Mouse (Mus musculus) kidney, embryonic 15.5 days (tissue): ENCODE measurements around the gene Lrmda. TPM values are rescaled to one million over a fixed set of nuclear protein-coding genes. Genes with fewer than 3 reads are reported as not detected.

Experiments
- ATAC-seq: fragments of 200-750 bp; cut with Nextera tagmentation; replicated peaks from 2 replicates; pipeline ENCODE4 v1.8.0; 2017; ENCODE audit warnings: moderate TSS enrichment; ENCODE audit not compliant: low FRiP score
- H3K27ac ChIP-seq: fragments of 300-500 bp; sonication (generic); 2 replicates; pipeline ENCODE4 v1.5.1; 2015; ENCODE audit warnings: mild to moderate bottlenecking, inconsistent platforms
- H3K27me3 ChIP-seq: fragments of 300-500 bp; sonication (generic); 2 replicates; pipeline ENCODE4 v1.6.1; 2015; ENCODE audit warnings: inconsistent platforms
- H3K36me3 ChIP-seq: fragments of 300-500 bp; sonication (generic); 2 replicates; pipeline ENCODE4 v1.6.1; 2015; ENCODE audit warnings: inconsistent platforms
- H3K4me1 ChIP-seq: fragments of 300-500 bp; sonication (generic); 2 replicates; pipeline ENCODE4 v1.6.1; 2015; ENCODE audit warnings: inconsistent platforms
- H3K4me2 ChIP-seq: fragments of 300-500 bp; sonication (generic); 2 replicates; pipeline ENCODE4 v1.6.1; 2015; ENCODE audit warnings: moderate library complexity, mild to moderate bottlenecking, inconsistent platforms
- H3K4me3 ChIP-seq: fragments of 300-500 bp; sonication (generic); replicated peaks from 2 replicates; pipeline ENCODE4 v1.5.1; 2015; ENCODE audit warnings: mild to moderate bottlenecking, inconsistent platforms
- H3K9ac ChIP-seq: fragments of 300-500 bp; sonication (generic); 2 replicates; pipeline ENCODE4 v1.6.1; 2015; ENCODE audit warnings: mild to moderate bottlenecking, inconsistent platforms
- H3K9me3 ChIP-seq: fragments of 300-500 bp; sonication (generic); replicated peaks from 2 replicates; pipeline ENCODE4 v1.6.1; 2016; ENCODE audit warnings: inconsistent platforms
- WGBS: fragments of 180-500 bp; shearing (Covaris S2); methylation state at CpG from one replicate; pipeline ENCODE4 v1.1.7; 2015; ENCODE audit warnings: mixed read lengths; 5-methylcytosine and 5-hydroxymethylcytosine counted together
- polyA plus RNA-seq: library from polyadenylated mRNA; unstranded; fragments of >200 nt; fragmentation: Nextera tagmentation; extraction: Ambion mirVana; gene quantifications from 2 replicates; pipeline ENCODE4 v1.2.1, GENCODE M21; 2015

Lrmda gene
- polyA plus RNA-seq, 1 experiment from 2014 or later: 1.1 TPM

GRCm38 (mm10) chr14:22367615-22368014 is 348.1 kb downstream of the Lrmda start:
- no peak overlapping the region for H3K4me2 ChIP-seq
- H3K27me3 ChIP-seq: peaks cover 31% of the 10 kb centered on the region
- H3K36me3 ChIP-seq: no peaks in the 10 kb centered on the region
- H3K9me3 ChIP-seq: no peaks in the 10 kb centered on the region
- no peak overlapping the region for H3K9ac ChIP-seq
- H3K4me3 ChIP-seq: no peak overlapping the region
- peaks cover 9% of the 10 kb centered on the region; the same call in 1 of the 2 replicates for H3K4me1 ChIP-seq
- 94% methylated on average over 4 of the region's 4 CpGs for WGBS
- no peak overlapping the region for H3K27ac ChIP-seq
- ATAC-seq: no peak

- Histone ChIP-seq H3K9ac (no peak overlapping the region), H3K4me3 (no peak overlapping the region), H3K36me3 (no peaks in the 10 kb centered on the region), H3K4me1 (peaks cover 7% of the 10 kb centered on the region; the same call in 1 of the 2 replicates), H3K9me3 (no peaks in the 10 kb centered on the region), H3K4me2 (no peak overlapping the region), H3K27me3 (peaks cover 17% of the 10 kb centered on the region), H3K27ac (no peak overlapping the region)
- ATAC-seq: no peak
- whole genome bisulfite sequencing: 31% methylated on average over 8 of the region's 8 CpGs
Observed at GRCm38 (mm10) chr14:22371136-22371535, 351.6 kb downstream of the Lrmda start.

DNA sequence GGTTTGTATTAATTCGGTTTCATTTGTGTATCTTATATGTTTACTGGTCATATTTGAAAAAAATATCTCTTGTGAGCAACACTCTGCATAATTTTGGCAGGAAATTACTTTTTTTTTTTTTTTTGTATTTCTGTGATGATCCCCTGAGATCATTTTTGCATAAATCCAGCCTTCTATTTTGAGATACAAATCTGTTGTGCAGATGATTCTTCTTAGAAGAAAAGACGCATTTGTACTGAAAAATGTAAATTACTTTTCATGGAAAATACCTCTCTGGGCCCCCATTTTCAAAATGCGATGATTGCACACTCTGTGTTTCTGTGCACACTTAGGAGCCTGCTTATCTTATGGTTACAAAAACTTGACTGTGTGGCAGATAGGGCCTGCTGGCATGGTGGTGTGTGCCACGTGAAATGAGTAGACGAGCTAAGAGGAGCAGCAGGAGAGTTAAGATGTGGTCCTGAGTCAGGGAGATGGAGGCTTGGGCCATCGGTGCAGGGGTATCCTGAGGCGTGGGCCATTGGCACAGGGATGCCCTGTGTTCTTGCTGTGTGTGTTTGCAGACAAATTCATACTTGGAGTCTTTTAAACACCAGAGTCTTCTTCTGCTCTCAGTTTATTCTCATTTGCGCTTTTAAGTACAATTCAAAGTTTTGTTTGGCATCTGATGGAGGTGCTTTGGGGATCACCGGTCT is 353.3 kb downstream of the Lrmda start:
- Histone ChIP-seq H3K9ac (no peak overlapping the region), H3K4me3 (no peak overlapping the region), H3K27me3 (peaks cover 14% of the 10 kb centered on the region), H3K36me3 (no peaks in the 10 kb centered on the region), H3K9me3 (no peaks in the 10 kb centered on the region), H3K4me2 (no peak overlapping the region), H3K4me1 (peaks cover 7% of the 10 kb centered on the region; the same call in 1 of the 2 replicates), H3K27ac (no peak overlapping the region)
- whole genome bisulfite sequencing: 90% methylated on average over 9 of the region's 9 CpGs
- ATAC-seq: no peak

- Histone ChIP-seq H3K9me3 (no peaks in the 10 kb centered on the region), H3K27ac (no peak overlapping the region)
Observed at GRCm38 (mm10) chr14:22373361-22373745, 353.8 kb downstream of the Lrmda start.

DNA sequence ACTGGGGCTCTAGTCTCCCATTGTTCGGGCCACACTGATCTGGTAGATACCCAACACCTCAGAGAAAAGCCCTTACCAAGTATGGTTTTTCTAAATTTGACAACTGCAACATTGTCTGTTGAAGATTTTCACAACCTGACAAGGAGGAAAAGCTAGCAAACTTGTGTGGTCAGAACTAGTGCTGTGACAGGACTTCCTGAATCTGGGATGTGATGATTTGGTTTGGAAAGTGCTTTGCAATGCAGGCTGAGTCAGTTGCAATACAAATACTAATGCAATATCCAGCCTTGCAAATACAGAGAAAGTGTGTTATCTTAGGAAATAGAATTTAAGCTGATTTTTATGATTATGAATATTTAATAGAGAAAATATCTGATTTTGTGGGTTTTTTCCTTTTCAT is 357.6 kb downstream of the Lrmda start:
- Histone ChIP-seq H3K4me1 (peaks cover 4% of the 10 kb centered on the region; the same call in 1 of the 2 replicates), H3K36me3 (no peaks in the 10 kb centered on the region), H3K9ac (no peak overlapping the region), H3K9me3 (no peaks in the 10 kb centered on the region), H3K27ac (no peak overlapping the region), H3K4me3 (no peak overlapping the region), H3K27me3 (peaks cover 16% of the 10 kb centered on the region), H3K4me2 (no peak overlapping the region)
- WGBS: 91% methylated on average over 1 of the region's 1 CpGs
- no peak for ATAC-seq

More at GRCm38 (mm10) chr14:22373361-22373745, 353.8 kb downstream of the Lrmda start:
- H3K4me3 ChIP-seq: no peak overlapping the region
- ATAC-seq: no peak
- no peaks in the 10 kb centered on the region for H3K36me3 ChIP-seq
- H3K4me2 ChIP-seq: no peak overlapping the region
- H3K9ac ChIP-seq: no peak overlapping the region
- peaks cover 9% of the 10 kb centered on the region; the same call in 1 of the 2 replicates for H3K4me1 ChIP-seq
- WGBS: 78% methylated on average over 3 of the region's 3 CpGs
- H3K27me3 ChIP-seq: peaks cover 14% of the 10 kb centered on the region

GRCm38 (mm10) chr14:22382101-22382500 is 362.6 kb downstream of the Lrmda start:
- H3K36me3 ChIP-seq: no peaks in the 10 kb centered on the region
- H3K27ac ChIP-seq: no peak overlapping the region
- peaks cover 4% of the 10 kb centered on the region; the same call in 1 of the 2 replicates for H3K4me1 ChIP-seq
- peaks cover 16% of the 10 kb centered on the region; the same call in 1 of the 2 replicates for H3K27me3 ChIP-seq
- no peak overlapping the region for H3K9ac ChIP-seq
- H3K4me2 ChIP-seq: no peak overlapping the region
- ATAC-seq: no peak
- H3K9me3 ChIP-seq: no peaks in the 10 kb centered on the region
- WGBS: 57% methylated on average over 4 of the region's 4 CpGs
- no peak overlapping the region for H3K4me3 ChIP-seq

GRCm38 (mm10) chr14:22393616-22394015 is 374.1 kb downstream of the Lrmda start:
- H3K27ac ChIP-seq: no peak overlapping the region
- ATAC-seq: no peak
- no peaks in the 10 kb centered on the region for H3K9me3 ChIP-seq
- H3K27me3 ChIP-seq: peaks cover 11% of the 10 kb centered on the region
- H3K4me2 ChIP-seq: no peak overlapping the region
- no peaks in the 10 kb centered on the region for H3K36me3 ChIP-seq
- H3K9ac ChIP-seq: no peak overlapping the region
- no peak overlapping the region for H3K4me3 ChIP-seq
- 32% methylated on average over 10 of the region's 10 CpGs for WGBS
- peaks cover 7% of the 10 kb centered on the region; the same call in 1 of the 2 replicates for H3K4me1 ChIP-seq

GRCm38 (mm10) chr14:22402411-22402810 is 382.9 kb downstream of the Lrmda start:
- 29% methylated on average over 4 of the region's 4 CpGs for WGBS
- no peak overlapping the region for H3K27ac ChIP-seq
- peaks cover 8% of the 10 kb centered on the region for H3K4me1 ChIP-seq
- H3K9me3 ChIP-seq: no peaks in the 10 kb centered on the region
- no peak overlapping the region for H3K4me3 ChIP-seq
- no peak overlapping the region for H3K4me2 ChIP-seq
- peaks cover 21% of the 10 kb centered on the region for H3K27me3 ChIP-seq
- H3K9ac ChIP-seq: no peak overlapping the region
- no peak for ATAC-seq
- no peaks in the 10 kb centered on the region for H3K36me3 ChIP-seq

GRCm38 (mm10) chr14:22406623-22407022 is 387.1 kb downstream of the Lrmda start:
- Histone ChIP-seq H3K27me3 (peaks cover 33% of the 10 kb centered on the region), H3K4me1 (peaks cover 14% of the 10 kb centered on the region), H3K9me3 (no peaks in the 10 kb centered on the region), H3K36me3 (no peaks in the 10 kb centered on the region), H3K4me2 (no peak overlapping the region), H3K9ac (no peak overlapping the region), H3K27ac (no peak overlapping the region), H3K4me3 (no peak overlapping the region)
- WGBS: 76% methylated on average over 5 of the region's 5 CpGs
- no peak for ATAC-seq

GRCm38 (mm10) chr14:22410826-22411225 is 391.3 kb downstream of the Lrmda start:
- Histone ChIP-seq H3K4me2 (no peak overlapping the region), H3K36me3 (no peaks in the 10 kb centered on the region), H3K27ac (no peak overlapping the region), H3K27me3 (peaks cover 42% of the 10 kb centered on the region), H3K9ac (no peak overlapping the region), H3K4me3 (no peak overlapping the region), H3K4me1 (peaks cover 8% of the 10 kb centered on the region; the same call in 1 of the 2 replicates), H3K9me3 (no peaks in the 10 kb centered on the region)
- WGBS: 88% methylated on average over 1 of the region's 1 CpGs
- ATAC-seq: no peak

DNA sequence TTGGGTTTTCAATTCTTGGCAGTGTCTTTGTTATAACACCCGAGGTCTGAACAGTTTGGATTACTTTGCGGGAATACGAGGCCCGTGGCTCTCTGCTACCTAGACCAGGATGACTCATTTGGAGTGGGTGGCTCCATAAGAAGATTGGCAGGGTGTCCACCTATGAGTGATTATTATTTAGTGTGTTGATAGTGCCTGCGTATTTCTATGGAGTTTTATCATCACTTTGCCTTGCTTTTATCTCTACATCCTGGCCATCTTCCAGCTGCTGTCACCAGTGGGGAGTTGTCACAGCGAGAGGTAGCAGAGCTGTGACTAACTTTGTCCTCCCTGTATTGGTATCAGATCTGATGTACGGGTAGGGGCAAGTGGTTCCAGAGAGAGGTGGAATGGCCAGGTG is 393.7 kb downstream of the Lrmda start:
- WGBS: 77% methylated on average over 7 of the region's 7 CpGs
- Histone ChIP-seq H3K4me3 (no peak overlapping the region), H3K27me3 (peaks cover 29% of the 10 kb centered on the region), H3K4me1 (peaks cover 6% of the 10 kb centered on the region; the same call in 1 of the 2 replicates), H3K9ac (no peak overlapping the region), H3K36me3 (no peaks in the 10 kb centered on the region), H3K9me3 (0 out of 2 replicates have a peak, but pooled peaks cover 2% of the 10 kb centered on the region), H3K27ac (no peak overlapping the region), H3K4me2 (no peak overlapping the region)
- ATAC-seq: no peak

- no peak for ATAC-seq
- Histone ChIP-seq H3K4me1 (peaks cover 8% of the 10 kb centered on the region; the same call in 1 of the 2 replicates), H3K4me3 (no peak overlapping the region), H3K9ac (no peak overlapping the region), H3K36me3 (no peaks in the 10 kb centered on the region), H3K9me3 (0 out of 2 replicates have a peak, but pooled peaks cover 2% of the 10 kb centered on the region), H3K27ac (no peak overlapping the region), H3K4me2 (no peak overlapping the region), H3K27me3 (peaks cover 14% of the 10 kb centered on the region)
- 93% methylated on average over 3 of the region's 3 CpGs for WGBS
Observed at GRCm38 (mm10) chr14:22417706-22418105, 398.2 kb downstream of the Lrmda start.
